Mouse (Mus musculus): Measurements from ENCODE around the gene Tpk1. TPM values are rescaled to one million over a fixed set of nuclear protein-coding genes. Genes with fewer than 3 reads are reported as not detected.

The Tpk1 gene
- polyA plus RNA-seq, 2 experiments: 3.9 to 5.8 TPM

DNA sequence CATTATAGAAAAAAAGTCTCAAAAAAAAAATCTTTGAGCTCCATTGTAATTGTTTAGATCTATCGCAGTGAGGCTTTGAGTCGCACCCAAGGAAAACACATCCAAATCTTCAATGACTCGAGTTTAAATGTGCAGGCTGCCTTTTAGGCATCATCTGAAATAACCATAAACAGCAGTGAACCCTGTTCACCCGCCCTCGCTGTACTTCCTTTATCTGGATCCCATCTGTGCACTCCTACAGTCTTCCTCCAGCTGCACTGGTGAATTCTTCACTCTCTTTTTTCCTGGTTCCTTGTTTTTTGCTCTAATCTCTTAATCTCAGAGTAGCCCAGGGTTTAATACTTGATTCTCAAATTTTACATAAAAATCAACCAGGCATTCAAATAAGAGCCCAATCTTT lies 23.7 kb downstream of the Tpk1 start:
- H3K4me2 ChIP-seq (ENCODE audit: low read depth): no peak overlapping the region
- no peaks in the 10 kb centered on the region for H3K27me3 ChIP-seq (ENCODE audit: control insufficient read depth, insufficient read depth, low read length)
- DNase-seq (ENCODE audit: low read depth in 3 of 3, low spot score in 3 of 3) (no peak), ATAC-seq (ENCODE audit: insufficient read depth) (no peak)
- H3K27ac ChIP-seq: no peak overlapping the region
- no peaks in the 10 kb centered on the region for H3K9me3 ChIP-seq (ENCODE audit: control insufficient read depth, low read length)
- no peaks in the 10 kb centered on the region for H3K36me3 ChIP-seq (replicated peaks; ENCODE audit: control insufficient read depth, insufficient read depth, low read depth)
- no peak for TF ChIP-seq CTCF (IDR thresholded peaks at IDR 0.05; ENCODE audit: low read depth)
- no peak for TF ChIP-seq EP300 (IDR thresholded peaks at IDR 0.05; ENCODE audit: low read depth)
- WGBS (ENCODE audit: insufficient replicate concordance): 54% methylated on average over 5 of the region's 5 CpGs
- peaks cover 0 to 3% of the 10 kb centered on the region in 2 experiments; a peak in 2 of 4 replicates for H3K4me1 ChIP-seq (replicated peaks; ENCODE audit: control insufficient read depth in 2 of 2, insufficient read depth in 2 of 2, low read length in 1 of 2)
- H3K4me3 ChIP-seq (ENCODE audit: insufficient read depth in 1 of 2, low read depth in 2 of 2, low read length in 2 of 2): no peak overlapping the region
- no peak overlapping the region for H3K9ac ChIP-seq (replicated peaks)

DNA sequence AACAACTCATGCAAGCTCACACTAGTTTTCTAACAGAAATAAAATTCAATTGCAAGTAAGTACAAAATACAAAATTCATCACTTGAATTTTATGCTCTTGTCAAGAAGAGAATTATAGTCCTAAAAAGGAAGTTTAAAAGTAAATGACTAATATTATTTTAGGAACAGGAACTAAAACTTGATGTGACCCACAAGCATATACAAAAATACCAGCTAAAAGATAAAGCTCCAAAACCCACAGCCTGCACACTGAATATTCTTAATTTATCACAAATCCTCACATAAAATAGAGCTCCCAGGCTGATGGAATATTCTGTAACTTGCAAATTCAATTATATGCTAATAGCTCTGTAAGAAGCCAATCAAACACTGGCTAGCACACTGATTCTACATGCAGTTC lies 25.5 kb downstream of the Tpk1 start:
- Histone ChIP-seq H3K4me2 (ENCODE audit: low read depth) (no peak overlapping the region), H3K4me3 (ENCODE audit: insufficient read depth in 1 of 2, low read depth in 2 of 2, low read length in 2 of 2) (no peak overlapping the region), H3K9me3 (ENCODE audit: control insufficient read depth, low read length) (no peaks in the 10 kb centered on the region), H3K27ac (no peak overlapping the region), H3K9ac (replicated peaks) (no peak overlapping the region), H3K27me3 (ENCODE audit: control insufficient read depth, insufficient read depth, low read length) (no peaks in the 10 kb centered on the region), H3K36me3 (replicated peaks; ENCODE audit: control insufficient read depth, insufficient read depth, low read depth) (no peaks in the 10 kb centered on the region), H3K4me1 (replicated peaks; ENCODE audit: control insufficient read depth in 2 of 2, insufficient read depth in 2 of 2, low read length in 1 of 2) (peaks cover 0 to 4% of the 10 kb centered on the region in 2 experiments; a peak in 2 of 4 replicates)
- DNase-seq (ENCODE audit: low read depth in 3 of 3, low spot score in 3 of 3): no peak
- TF ChIP-seq CTCF (IDR thresholded peaks at IDR 0.05; ENCODE audit: low read depth) (no peak), EP300 (IDR thresholded peaks at IDR 0.05; ENCODE audit: low read depth) (no peak)
- no peak for ATAC-seq (ENCODE audit: insufficient read depth)

DNA sequence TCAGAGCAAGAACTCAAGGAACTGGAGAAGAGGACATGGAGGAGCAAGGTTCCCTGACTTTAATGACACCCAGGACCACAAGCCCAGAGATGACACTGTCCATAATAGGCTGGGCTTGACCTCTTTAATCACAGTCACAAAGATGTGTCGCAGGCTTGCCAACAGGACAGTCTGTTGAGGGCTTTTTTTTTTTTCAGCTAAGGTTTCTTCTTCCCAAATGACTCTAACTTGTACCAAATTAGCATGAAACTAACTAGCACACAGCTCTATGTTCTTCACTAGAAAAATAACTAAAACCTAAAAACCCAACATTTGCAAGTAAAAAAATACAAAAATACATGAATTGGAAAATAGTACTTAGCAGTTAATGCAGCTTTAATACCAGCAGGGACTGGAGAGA lies 27.2 kb downstream of the Tpk1 start:
- Histone ChIP-seq H3K4me2 (ENCODE audit: low read depth) (no peak overlapping the region), H3K9ac (replicated peaks) (no peak overlapping the region), H3K36me3 (replicated peaks; ENCODE audit: control insufficient read depth, insufficient read depth, low read depth) (no peaks in the 10 kb centered on the region), H3K27me3 (ENCODE audit: control insufficient read depth, insufficient read depth, low read length) (no peaks in the 10 kb centered on the region), H3K4me3 (ENCODE audit: insufficient read depth in 1 of 2, low read depth in 2 of 2, low read length in 2 of 2) (no peak overlapping the region), H3K27ac (no peak overlapping the region), H3K4me1 (replicated peaks; ENCODE audit: control insufficient read depth in 2 of 2, insufficient read depth in 2 of 2, low read length in 1 of 2) (peaks cover 0 to 4% of the 10 kb centered on the region in 2 experiments; a peak in 2 of 4 replicates), H3K9me3 (ENCODE audit: control insufficient read depth, low read length) (no peaks in the 10 kb centered on the region)
- TF ChIP-seq EP300 (IDR thresholded peaks at IDR 0.05; ENCODE audit: low read depth) (no peak), CTCF (IDR thresholded peaks at IDR 0.05; ENCODE audit: low read depth) (no peak)
- DNase-seq (ENCODE audit: low read depth in 3 of 3, low spot score in 3 of 3) (no peak), ATAC-seq (ENCODE audit: insufficient read depth) (no peak)
- 92% methylated on average over 1 of the region's 1 CpGs for WGBS (ENCODE audit: insufficient replicate concordance)

DNA sequence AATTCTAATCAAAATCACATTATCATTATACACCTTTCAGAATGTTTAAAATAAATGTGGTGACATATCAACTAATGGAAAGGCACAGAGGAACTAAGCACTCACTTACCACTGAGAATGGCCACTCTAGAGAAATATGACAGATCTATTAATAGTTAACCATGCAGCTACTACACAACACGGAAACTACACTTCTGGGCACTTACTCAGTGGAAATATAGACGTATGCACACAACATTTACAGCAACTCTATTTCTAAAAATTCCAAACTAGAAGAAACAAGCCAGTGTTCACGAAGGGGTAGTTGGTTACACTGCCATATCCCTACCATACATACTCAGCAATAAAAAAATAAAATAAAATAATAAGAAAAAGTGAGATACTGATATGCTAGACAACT lies 28.0 kb downstream of the Tpk1 start:
- Histone ChIP-seq H3K9ac (replicated peaks) (no peak overlapping the region), H3K4me3 (ENCODE audit: insufficient read depth in 1 of 2, low read depth in 2 of 2, low read length in 2 of 2) (no peak overlapping the region), H3K36me3 (replicated peaks; ENCODE audit: control insufficient read depth, insufficient read depth, low read depth) (no peaks in the 10 kb centered on the region), H3K4me1 (replicated peaks; ENCODE audit: control insufficient read depth in 2 of 2, insufficient read depth in 2 of 2, low read length in 1 of 2) (peaks cover 0 to 2% of the 10 kb centered on the region in 2 experiments; a peak in 2 of 4 replicates), H3K27ac (no peak overlapping the region), H3K9me3 (ENCODE audit: control insufficient read depth, low read length) (no peaks in the 10 kb centered on the region), H3K27me3 (ENCODE audit: control insufficient read depth, insufficient read depth, low read length) (no peaks in the 10 kb centered on the region), H3K4me2 (ENCODE audit: low read depth) (no peak overlapping the region)
- 52% methylated on average over 3 of the region's 3 CpGs for WGBS (ENCODE audit: insufficient replicate concordance)
- DNase-seq (ENCODE audit: low read depth in 3 of 3, low spot score in 3 of 3) (no peak), ATAC-seq (ENCODE audit: insufficient read depth) (no peak)
- TF ChIP-seq CTCF (IDR thresholded peaks at IDR 0.05; ENCODE audit: low read depth) (no peak), EP300 (IDR thresholded peaks at IDR 0.05; ENCODE audit: low read depth) (no peak)

DNA sequence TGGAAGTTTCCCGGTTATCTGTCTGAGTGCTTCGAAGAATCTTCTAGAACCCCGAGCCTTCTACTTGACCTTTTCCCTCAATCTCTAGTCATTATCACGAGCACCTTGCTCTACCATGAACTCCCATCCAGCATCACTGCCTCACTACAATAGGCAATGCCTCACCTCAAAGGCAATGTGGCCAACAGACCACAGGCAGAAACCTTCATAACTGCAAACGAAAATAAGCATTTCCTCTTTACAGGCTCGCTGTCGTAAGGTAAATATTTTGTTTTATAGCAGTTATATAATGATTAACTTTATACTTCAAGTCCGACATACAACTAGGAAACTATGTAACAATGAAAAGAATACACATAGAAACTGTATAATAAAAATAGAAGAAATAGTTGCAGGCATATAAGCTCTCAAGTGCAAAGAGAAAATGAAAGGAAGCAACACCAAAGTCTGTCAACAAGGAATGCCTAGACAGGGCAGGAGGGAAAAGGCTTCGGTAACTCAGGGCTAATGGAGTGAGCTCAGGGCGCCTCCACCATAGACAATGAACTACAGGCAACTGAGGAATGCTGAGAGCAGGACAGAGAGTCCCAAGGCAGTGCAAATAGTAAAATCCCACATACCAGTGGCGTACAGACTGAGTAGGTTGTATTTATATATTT lies 29.0 kb downstream of the Tpk1 start:
- ATAC-seq (ENCODE audit: insufficient read depth): no peak
- Histone ChIP-seq H3K36me3 (replicated peaks; ENCODE audit: control insufficient read depth, insufficient read depth, low read depth) (no peaks in the 10 kb centered on the region), H3K27ac (no peak overlapping the region), H3K4me3 (ENCODE audit: insufficient read depth in 1 of 2, low read depth in 2 of 2, low read length in 2 of 2) (no peak overlapping the region), H3K9me3 (ENCODE audit: control insufficient read depth, low read length) (no peaks in the 10 kb centered on the region), H3K27me3 (ENCODE audit: control insufficient read depth, insufficient read depth, low read length) (no peaks in the 10 kb centered on the region), H3K4me2 (ENCODE audit: low read depth) (no peak overlapping the region), H3K4me1 (replicated peaks; ENCODE audit: control insufficient read depth in 2 of 2, insufficient read depth in 2 of 2, low read length in 1 of 2) (peaks cover 0 to 2% of the 10 kb centered on the region in 2 experiments; a peak in 2 of 4 replicates), H3K9ac (replicated peaks) (no peak overlapping the region)
- 70% methylated on average over 11 of the region's 11 CpGs for WGBS (ENCODE audit: insufficient replicate concordance)
- no peak for DNase-seq (ENCODE audit: low read depth in 3 of 3, low spot score in 3 of 3)
- no peak for TF ChIP-seq EP300 (IDR thresholded peaks at IDR 0.05; ENCODE audit: low read depth)
